Mouse (Mus musculus) heart, adult 8-10 months (tissue): ENCODE measurements around the gene Tenm3. TPM values are rescaled to one million over a fixed set of nuclear protein-coding genes. Genes with fewer than 3 reads are reported as not detected.

Experiments used
- DNase-seq: peaks from one replicate; pipeline ENCODE4 v3.0.0; 2022; ENCODE audit warnings: low spot score
- total RNA-seq, 4 experiments: library from RNA; stranded (reverse); gene quantifications; 2 replicates each; pipeline ENCODE4 v1.2.4; 2022

The Tenm3 gene
- total RNA-seq, 4 experiments from 2014 or later: 2.1 to 3.8 (median 3.2) TPM

DNA sequence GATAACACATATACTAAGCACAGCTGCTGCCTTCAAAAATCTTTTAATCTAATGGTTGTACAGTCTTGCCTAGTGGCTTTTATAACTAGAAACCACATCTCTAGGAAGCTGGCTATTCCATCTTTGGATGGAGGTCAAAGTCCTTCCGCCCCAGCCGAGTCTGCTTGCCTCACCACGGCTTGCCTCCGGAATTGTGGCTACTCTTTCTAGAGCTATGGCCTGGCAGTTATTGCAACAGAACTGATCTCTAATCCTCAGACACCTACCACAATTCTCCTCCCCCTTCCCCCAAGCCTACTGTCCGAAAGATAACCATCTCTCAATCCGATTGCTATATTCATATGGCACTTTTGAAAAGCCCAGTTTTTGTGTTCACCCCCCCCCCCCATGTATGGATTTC is 101.0 kb downstream of the Tenm3 start:
- DNase-seq: no peak

DNA sequence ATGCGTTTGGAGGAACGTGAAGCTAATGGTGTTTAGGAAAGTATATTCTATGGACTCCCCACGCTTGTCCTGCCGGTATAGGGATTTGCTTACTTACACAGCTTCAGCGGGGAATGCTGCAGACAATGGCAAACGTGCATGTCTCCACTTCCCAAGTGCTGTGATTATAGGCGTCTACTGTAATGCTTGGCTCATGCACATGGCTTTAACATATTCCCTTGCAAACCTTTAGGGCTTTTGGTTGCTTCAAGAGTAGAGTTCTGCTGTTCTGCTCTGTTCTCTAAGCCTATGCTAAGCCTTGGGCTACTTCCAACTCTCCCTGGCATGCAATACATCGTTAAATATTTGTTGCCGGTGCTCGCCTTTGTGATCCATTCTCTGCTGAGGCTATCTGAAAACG is 102.8 kb downstream of the Tenm3 start:
- DNase-seq: no peak

DNA sequence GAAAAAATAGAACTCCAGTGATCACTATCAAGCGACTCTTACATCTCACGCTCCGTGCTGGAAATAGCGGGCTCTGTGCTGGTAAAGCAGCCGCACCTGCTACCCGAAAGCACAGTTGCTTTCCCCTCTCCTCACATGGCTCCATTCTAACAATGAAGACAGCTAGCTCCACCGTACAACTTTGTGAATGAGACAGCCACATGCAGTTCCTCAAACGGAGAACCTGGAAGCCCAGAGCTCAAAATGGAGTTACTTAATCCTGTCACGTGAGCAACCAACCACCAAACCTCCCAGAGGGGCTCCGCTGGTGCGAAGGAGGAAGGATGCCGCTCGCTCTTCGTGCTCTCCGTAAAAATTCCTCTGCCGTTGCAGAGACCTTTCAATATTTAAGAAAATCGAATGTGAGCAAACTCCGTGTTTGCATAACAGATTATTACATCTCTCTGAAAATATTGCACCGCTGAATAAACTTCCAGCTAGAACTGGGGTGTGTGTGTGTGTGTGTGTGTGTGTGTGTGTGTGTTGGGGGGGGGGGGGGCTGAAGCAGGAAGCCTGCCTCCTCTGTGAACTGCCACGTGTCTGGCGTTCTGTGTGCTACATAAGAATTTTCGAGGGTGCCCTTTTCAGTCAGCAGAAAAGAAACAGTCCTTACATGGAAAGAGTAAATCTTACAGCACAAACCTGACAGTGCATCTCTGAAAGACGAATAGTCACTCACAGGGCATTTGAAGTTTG is 103.4 kb downstream of the Tenm3 start:
- DNase-seq: no peak

DNA sequence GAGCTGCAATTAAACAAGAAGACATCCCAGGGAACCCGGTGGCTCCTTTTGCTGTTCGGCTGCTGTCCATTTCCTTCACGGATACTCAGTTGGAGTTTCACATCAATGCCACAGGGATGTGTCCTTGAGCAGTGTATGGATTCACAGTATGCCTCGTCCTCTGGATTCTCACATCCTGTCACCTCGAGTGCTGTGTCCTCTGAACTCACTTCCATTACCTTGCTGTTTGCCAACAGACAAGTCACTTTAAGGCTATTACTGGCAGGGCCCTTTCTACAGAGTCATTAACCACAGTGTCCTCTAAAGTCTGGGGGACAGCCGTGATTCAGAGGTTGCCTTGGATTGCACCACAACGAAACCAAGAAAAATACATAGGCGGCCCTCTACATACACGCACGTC is 110.0 kb downstream of the Tenm3 start:
- DNase-seq: no peak

DNA sequence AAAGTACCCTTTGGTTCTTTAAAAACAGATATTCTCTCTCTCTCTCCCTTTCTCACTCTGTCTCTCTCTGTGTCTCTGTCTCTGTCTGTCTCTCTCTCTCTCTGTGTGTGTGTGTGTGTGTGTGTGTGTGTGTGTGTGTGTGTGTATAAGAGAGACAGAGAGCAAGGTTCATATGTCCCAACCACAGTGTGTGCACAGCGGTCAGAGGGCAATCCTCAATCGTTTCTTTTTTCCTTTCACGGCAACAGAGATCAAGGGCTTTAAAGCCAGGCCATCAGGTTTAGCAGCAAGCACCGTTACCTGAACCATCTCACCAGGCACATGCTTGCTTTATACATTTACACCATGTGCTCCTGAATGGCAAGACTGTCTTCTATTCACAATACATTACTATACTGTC is 110.7 kb downstream of the Tenm3 start:
- DNase-seq: no peak

DNA sequence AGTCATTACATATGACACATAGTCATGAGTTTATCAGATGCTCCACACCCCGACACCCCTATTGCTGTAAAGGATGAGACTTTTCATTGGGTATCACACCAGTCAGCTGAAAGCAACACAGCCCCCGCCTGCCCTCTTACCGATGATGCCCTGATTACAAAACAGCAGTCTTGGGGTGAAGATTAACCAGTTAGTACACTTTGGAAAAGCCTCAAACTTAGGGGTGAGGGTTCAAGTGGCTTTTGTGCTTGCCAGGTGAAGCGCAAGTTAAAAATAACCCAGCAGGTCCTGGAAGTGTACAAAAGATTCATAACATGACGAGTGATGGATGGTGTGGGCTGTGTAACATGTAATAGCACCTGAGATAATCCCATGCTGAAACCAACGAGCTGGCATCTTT is 113.0 kb downstream of the Tenm3 start:
- DNase-seq: no peak

DNA sequence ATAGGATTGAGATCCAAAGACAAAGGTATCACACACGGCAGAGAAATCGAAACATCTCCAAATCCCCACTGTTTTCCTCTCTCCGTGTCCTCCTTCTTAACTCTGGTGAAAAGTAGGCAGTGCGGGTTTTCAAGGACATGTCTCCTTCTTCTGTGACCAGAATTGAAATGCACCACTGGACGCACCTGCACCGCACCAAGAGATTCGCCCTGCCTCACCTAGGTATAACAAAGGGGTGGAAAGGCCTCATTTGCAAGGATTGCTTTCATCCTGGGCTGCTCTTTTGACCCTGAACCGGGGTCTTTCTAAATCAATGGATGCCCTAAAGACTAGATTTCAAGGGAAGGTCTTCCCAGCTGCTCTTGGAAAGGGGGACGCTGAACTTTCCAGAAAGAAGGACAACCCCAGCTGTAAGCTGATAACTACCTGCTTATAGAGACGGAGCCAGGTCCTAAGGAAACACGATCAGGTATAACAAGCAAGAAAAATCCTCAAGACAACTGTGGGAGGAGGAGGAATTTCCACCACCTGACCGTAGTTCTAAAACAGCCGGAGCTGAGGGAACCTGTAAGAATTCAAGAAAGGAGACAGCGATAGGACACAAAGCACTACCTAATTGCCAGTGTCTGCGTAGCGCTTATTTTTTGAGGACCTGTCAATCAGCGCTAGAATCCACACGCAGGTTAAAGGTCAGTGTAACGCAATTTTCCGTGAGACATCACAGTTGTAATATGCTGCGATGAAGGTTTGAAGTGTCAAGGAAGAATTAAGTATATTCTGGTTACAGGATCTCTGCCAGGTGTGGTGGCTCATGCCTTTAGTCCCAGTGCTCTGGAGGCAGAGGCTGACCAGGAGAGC is 114.7 kb downstream of the Tenm3 start:
- DNase-seq: no peak

DNA sequence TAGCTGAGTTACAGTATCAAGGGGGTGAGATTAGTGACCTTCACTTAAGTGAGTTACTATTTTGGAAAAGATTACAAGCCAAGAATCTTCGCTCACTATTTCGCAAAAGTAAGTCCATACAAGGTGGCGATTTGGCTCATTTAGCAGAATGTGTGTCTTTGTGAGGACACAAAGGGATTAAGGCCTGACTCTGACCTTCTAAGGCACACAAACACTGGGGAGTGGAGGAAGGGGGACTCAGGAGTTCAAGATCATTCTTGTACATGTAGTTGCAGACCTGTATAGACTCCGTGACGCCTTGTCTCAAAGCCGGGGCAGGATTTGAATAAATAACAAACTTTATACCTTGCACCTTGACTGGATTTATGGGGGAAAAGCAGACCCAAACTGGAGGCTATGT is 115.7 kb downstream of the Tenm3 start:
- DNase-seq: no peak

DNA sequence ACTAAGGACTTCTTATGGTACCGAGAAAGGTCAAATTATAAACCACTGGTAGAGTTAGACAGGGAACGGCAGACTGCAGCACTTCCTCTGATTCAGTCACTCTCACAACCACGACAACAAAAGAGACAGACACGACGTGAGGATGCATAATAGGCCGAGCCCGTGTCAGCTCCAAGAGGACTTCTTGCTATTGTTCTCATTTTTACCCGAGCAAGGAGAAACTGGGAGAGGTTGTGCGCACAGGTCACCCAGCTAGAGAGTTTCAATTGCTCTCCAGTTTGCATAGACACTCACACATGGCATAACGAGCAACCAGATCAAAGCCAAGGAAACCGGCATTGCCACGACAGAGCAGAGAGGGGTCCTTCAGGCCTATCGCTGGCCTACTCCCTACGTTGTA is 121.0 kb downstream of the Tenm3 start:
- DNase-seq: no peak

DNA sequence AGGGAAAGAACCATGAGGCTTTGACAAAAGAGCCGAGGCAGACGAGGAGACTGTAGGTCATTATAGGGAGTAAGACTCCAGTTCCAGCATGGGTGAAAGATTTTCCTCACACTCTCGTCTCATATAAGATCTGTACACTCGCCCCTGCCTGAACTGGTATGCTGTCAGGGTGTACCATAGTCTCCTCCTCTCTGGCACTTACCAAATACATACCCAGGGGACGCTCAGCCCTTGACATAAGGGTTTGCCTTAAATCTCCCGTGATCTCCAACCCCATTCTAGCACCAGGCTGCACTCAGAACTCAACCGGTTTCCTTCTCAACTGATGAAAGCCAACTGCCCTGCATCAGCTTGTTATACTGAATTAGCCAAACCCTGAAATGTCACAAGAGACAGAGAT is 121.4 kb downstream of the Tenm3 start:
- no peak for DNase-seq

DNA sequence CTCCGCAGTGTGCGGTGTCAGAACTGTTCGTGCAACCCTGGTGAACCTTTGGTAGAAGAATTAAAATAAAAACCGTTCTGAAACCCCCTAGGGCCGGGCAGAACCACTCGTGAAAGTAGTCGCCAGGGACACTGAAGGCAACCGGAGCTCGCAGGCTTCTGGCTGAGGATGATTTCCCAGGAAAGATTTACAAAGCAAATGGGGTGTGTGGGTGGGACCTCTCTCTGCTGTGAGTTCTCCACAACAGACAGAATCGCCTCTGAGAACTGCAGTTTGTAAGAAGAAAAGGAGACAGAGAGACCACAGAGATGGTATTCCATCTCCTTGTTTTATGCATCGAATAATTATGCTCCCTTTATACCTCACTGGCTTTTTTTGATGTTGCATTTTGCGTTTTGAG is 122.4 kb downstream of the Tenm3 start:
- no peak for DNase-seq

DNA sequence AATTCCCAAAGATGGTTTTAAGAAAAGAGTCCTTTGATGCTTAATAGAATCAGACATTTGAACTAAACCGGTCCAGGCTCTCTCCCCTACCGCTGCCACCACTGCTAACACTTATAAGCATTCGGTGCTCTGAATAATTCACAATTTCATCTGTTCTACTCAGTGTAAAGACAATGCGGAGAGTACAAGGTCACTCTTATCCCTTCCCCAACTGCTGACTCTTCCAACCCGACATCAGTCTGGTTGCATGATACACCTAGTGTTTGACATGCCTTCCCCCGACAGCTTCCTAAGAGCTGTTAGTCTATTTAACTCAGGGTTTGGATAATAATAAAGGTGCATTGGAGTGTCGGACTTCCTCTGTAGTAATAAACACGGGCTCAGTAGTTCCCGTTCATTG is 128.1 kb downstream of the Tenm3 start:
- no peak for DNase-seq

DNA sequence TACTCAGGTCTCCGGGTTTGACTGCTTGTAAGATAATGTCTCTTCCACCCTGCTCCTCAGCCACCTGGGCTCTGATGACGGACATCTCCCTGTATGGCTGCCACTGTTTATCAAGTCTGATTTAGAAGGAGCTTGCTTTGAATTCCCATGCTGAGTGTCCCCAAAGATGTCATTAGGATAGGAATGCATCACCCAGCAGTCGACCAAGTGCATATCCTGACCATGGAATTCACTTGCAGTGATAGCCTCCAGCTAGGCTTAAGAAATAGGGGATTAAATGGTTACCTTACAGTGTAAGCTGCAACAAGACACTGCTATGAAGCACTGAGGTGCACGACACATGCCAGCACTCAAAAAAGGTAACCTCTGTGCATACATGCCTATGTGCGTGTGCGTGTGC is 137.1 kb downstream of the Tenm3 start:
- DNase-seq: no peak

DNA sequence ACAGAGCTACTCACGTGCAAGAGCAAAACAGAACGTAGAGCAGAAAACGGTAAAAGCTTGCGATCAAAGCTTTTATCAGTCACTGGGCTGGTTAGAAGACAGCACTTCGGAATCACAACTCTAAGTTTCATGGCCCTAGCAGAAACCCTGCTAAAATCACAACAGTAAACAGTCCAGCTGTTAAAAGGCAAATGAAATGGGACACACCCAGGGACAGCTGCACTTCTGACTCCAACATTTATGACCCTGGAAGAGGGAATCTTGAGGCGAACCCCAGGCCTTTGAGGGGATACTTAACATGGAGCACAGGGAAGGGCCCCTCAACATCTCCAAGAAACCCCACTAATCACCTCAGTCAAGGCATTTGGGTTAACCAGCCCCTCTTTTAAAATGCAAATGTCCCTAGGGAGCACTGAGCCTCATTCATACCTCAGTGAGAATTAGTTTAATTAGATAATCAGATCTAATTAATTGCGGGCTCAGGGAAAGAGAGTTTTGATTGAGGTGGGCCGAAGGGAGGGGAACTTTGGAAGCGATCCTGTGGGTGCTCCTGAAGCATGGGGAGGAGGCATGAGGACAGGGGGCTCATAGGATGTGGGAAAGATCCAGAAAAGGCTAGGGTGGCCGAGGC is 138.8 kb downstream of the Tenm3 start:
- no peak for DNase-seq

DNA sequence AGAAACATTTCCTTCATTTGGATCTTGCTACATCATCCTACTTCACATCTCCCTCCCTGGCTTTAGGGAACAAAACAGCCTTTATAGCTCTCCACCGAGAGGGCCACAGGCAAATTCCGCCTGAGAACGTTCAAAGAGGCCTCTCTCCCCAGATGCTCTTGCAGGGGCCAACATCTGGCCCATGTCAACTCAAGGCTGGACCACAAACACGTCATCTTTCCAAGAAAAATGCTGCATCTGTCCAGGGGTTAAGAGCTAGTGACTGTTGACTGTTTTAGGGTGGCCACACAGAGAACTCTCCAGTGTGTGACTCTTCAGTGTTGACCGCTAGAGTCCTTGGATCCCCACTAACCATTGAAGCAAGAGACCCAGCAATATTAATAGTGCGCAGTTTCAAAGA is 139.3 kb downstream of the Tenm3 start:
- peak; percentile 45 for DNase-seq

DNA sequence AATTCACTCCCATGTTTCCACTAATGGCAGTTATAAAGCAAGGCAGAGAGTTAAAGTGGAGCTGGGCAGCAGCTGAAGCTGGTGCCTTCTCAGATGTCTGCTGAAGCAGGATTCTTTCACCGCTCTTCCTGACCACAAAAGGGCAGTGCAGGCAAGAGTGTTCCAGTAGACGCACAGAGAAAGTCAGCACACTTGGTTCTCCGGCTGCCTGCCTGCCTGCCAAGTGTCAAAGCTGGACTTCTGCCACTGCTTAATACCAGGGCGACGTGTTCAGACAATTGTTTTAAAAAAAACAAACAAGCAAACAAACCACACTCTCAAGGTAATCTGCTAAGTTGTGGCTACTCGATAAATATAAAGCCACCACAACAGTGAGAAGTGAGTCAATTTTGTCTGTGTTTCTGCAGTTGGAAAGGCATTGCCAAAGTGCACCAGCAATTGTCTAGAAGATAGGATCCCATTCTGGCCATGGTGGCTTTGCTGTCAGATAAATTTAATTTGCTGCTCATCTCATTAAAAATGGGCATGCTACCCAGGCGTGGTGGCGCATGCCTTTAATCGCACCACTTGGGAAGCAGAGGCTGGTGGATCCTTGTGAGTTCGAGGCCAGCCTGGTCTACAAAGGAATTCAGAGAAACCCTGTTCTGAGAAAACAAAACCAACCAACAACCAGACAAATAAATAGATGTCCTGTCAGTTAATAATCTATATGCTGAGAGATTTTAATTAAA is 152.9 kb downstream of the Tenm3 start:
- peak; percentile 48 for DNase-seq

DNA sequence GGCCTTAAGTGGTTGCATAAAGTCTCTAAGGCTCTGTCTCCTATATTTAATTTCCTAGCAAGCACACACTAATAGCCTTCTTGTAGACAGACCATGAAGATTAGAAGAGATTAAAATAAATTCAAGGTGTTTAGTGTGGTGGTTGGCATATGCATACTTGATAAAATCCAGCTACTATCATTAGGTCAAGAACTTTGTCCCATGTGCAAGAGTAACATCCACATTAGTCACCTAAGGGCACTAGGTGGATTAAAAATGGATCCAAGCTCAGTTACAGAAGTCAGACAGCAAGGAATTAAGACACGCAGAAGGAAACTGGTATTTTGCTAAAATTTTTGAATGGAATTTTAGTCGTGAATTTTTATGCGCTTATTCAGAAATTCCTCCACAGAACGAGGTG is 155.0 kb downstream of the Tenm3 start:
- DNase-seq: no peak

DNA sequence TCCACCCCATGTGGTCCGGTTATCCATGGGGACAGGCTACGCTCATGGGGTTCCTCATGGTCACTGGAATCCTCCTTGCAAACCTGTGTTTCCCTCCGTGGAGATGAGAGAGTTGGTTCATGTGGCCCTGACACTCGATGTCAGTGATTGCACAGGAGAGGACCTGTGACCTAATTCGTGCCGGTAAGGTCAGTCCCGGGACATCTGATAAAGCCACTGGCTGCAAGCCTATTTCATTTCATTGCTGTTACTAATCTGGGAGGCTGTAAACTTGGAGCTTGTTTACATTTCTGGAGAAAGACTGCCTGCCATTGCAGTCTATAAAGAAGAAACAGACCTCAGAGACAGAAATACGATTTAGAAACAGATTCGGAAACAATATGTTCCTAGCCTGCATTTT is 155.6 kb downstream of the Tenm3 start:
- DNase-seq: no peak

DNA sequence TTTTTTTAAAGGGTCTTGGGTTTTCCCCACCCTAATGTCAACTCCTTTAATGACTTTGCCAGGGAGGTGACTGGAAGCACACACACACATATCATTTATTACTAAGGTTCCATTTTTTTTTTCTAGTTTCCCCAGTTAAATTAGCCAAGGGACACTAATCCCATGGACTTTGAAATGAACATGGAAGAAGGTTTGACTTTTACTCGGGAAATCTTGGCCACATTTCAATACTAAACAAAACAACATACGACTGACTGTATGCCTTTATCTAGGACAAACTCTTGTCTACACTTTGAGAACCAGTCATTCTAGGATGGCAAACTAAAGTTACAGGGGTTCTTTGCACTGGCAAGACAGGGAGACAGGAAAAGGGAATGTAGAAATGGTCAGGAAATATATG is 170.3 kb downstream of the Tenm3 start:
- DNase-seq: no peak

DNA sequence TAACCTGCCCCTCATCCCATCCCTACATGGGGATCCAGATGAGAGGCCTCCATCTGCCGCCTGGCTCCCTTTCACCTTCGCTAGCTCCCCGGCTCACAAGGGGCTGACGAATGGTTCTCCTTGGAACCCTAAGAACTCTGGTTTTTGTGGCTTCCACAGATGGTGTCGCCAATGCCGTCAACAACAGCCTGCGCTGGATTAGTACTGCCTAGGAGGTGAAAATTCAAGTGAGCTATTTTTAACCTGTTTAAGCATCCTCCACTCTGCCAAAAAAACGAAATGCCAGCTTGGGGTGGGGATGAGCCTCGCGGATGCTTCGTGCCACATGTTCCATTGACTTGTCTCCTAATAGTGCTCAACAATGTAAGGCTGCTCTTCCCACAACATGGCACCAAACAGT is 171.3 kb downstream of the Tenm3 start:
- no peak for DNase-seq

DNA sequence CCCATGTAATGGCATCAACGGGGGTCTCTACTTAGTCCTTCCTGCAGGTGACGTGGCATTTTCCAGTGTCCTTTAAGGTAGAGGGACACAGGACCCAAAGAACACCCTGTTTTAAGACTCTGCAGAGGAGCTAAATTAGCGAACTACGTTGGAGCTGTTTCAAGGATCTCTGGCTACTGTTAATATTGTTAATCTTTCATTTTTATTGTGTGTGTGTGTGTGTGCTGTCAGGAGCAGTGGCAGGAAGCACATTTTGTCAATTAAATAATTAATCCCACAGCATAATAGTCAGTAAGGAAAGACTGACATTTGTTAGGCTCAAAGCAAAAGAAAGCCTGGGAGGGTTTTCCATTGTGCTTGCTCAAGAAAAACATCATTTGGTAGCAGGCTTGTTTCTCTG is 172.4 kb downstream of the Tenm3 start:
- DNase-seq: no peak

DNA sequence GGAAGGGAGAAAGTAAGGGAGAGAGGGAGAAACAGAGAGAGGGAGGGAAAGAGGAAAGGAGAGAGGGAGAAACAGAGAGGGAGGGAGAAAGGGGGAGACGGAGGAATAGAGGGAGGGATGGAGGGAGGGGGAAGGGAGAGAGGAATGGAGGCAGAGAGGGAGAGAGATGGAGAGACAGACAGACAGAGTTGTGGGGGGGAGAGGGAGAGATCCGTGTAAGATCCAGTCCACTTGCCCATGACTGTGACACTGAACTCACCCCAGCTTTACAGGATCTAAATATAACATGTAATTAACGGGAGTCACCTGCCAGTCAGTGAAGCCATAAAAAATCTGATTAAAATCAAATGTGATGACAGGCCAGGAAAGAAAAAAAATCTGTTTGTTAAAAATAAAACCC is 172.9 kb downstream of the Tenm3 start:
- DNase-seq: no peak
